Mouse (Mus musculus) liver, adult (tissue): ENCODE data around the gene Duoxa2.

Source experiments
- GATA4 ChIP-seq: IDR thresholded peaks from 2 replicates; pipeline ENCODE4 v1.6.1; 2014; ENCODE audit warnings: mild to moderate bottlenecking, low read length; ENCODE audit not compliant: insufficient replicate concordance

The Duoxa2 gene

GRCm38 (mm10) chr2:122298596-122299490 is at the start of gene Duoxa2:
Gene Duoxa2, plus strand, starts transcription at chr2:122298900.
- TF ChIP-seq GATA4: no peak

DNA sequence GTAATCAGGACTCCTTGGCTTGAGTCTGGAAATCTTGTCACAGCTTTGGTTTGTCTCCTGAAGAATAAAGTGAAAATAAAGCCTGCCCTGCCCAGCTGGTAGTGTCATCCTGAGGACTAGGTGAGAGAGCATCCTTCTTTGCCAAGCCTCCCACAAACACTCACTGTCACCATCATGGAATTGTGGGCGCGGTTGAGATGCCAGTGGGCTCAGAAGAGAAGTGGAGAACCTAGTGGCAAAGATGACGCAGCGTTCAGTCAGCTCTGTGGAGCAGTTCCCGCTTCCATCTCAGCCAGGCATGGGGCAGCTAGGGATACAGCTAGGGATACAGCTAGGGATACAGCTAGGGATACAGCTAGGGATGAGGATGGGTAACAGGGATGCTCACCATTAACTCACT is 42.7 kb upstream of the Duoxa2 start:
- TF ChIP-seq GATA4: no peak

- no peak for TF ChIP-seq GATA4
These were observed 38.0 kb upstream of the Duoxa2 start for GRCm38 (mm10) chr2:122260729-122261128.

GRCm38 (mm10) chr2:122264690-122265089 is 34.0 kb upstream of the Duoxa2 start:
- TF ChIP-seq GATA4: no peak

DNA sequence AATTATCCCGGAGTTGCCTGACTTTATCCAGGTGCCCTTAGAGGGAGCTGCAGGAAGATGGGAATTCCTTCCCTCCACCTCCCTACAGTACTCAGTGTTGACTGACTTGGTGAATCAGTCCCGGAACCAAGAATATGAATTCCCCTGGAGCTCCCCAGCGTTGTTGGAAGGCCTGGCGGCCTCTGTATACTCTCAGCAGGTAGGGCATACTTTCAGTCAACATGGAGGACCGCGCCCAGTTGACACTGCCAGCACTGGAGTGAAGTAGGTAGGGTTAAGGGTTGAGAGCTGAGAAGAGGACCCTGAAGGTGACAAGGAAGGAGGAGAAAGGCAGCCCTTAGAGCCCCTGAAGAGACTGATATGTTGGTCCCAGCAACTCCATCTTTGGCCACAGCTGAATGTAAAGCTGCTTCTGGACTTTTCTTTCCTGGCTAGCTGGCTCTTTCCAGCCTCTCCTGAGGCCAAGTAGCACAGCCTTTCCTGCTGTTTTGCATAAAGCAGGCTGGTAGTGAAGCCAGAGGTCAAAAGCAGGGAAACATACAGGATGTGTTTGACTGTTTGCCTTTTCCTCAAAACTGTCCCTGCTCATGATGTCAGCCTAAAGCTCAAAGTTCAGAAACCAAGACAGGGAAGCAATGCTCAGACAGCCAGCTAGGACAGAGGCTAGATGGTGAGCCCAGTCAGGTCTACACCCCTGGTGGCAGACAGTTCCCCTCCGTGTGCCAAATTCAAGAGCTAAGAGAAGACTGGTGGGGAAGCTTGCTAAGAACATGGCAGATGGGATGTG is 32.1 kb upstream of the Duoxa2 start:
- TF ChIP-seq GATA4: no peak

DNA sequence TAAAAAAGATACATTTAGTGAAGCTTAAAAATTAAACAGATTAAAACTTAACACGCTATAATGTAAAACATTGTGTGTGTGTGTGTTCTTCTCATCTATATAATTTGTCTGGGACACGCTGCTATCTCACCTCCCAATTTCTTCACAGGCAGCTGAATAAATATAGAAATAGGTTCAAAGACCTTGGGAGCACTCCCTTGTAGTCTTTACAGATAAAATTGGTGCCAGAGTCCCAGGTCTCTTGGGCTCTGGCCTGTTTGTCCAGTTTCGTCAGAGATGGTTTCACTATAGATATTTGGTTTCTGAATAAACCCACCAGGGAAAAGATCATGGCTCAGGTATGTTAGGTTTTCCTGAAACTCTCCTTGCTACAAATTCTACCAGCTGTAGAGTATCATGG is 19.9 kb upstream of the Duoxa2 start:
- no peak for TF ChIP-seq GATA4

- TF ChIP-seq GATA4: no peak
These were observed 14.6 kb upstream of the Duoxa2 start for GRCm38 (mm10) chr2:122284091-122284490.

- no peak for TF ChIP-seq GATA4
These were observed 12.6 kb upstream of the Duoxa2 start for GRCm38 (mm10) chr2:122286137-122286536.

GRCm38 (mm10) chr2:122294916-122295315 is 3.8 kb upstream of the Duoxa2 start:
- TF ChIP-seq GATA4: no peak

- TF ChIP-seq GATA4: no peak
These were observed 1.2 kb upstream of the Duoxa2 start for GRCm38 (mm10) chr2:122297271-122298095.

GRCm38 (mm10) chr2:122298096-122298499 is 602 bp upstream of the Duoxa2 start, which contains the start of gene Duox2:
Gene Duox2, minus strand, starts transcription at chr2:122298449.
- TF ChIP-seq GATA4: no peak

- no peak for TF ChIP-seq GATA4
These were observed 1.4 kb downstream of the Duoxa2 start for GRCm38 (mm10) chr2:122299911-122300655.

- no peak for TF ChIP-seq GATA4
These were observed 1.9 kb downstream of the Duoxa2 start for GRCm38 (mm10) chr2:122300656-122301020.

DNA sequence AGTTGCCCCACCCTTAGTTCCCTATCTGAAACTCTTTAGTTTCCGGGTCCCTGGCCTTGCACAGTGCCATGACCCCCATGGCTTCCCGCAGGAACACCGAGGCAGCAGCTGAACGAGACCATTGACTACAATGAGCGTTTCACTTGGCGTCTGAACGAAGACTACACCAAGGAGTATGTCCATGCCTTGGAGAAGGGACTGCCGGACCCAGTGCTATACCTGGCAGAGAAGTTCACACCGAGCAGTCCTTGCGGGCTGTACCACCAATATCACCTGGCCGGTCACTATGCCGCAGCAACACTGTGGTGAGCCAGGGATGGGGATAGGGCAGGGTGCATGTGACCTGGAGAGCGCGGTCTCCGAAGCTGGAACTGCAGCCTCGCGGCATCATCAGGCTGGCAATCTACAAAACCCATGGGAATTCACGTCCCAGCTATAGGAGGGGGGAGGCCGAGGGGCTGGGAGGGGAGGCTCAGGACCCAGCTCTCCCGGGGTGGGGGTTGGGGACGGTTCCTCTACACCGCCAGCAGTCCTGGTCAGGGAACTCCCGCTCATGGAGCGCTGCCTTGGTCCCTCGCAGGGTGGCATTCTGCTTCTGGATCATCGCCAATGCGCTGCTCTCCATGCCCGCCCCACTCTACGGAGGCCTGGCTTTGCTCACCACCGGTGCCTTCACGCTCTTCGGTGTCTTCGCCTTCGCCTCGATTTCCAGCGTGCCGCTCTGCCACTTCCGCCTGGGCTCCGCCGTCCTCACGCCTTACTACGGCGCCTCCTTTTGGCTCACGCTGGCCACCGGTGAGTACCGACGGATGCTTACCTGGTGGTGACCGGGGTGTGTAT is 2.6 kb downstream of the Duoxa2 start:
- no peak for TF ChIP-seq GATA4

GRCm38 (mm10) chr2:122301921-122302573 is 3.3 kb downstream of the Duoxa2 start:
- TF ChIP-seq GATA4: no peak
